Mouse (Mus musculus) stomach, postnatal 0 days (tissue): ENCODE data around the gene Emilin3.

Experiments
- CTCF ChIP-seq: IDR thresholded peaks from 2 replicates; pipeline ENCODE4 v1.5.1; 2016; ENCODE audit warnings: antibody characterized with exemption, low read depth, mild to moderate bottlenecking, moderate library complexity
- EP300 ChIP-seq: optimal IDR thresholded peaks from 2 replicates; pipeline ENCODE3; 2016; ENCODE audit warnings: antibody characterized with exemption

- TF ChIP-seq CTCF (no peak), EP300 (no peak)
These were observed 25.9 kb downstream of the Emilin3 start for GRCm38 (mm10) chr2:160886221-160886620.
